13 mouse cellular contexts compared by ENCODE assay signal in genomic region chr16:87663890-87664289, GRCm38 (mm10). TPM values are rescaled to one million over a fixed set of nuclear protein-coding genes. Genes with fewer than 3 reads are reported as not detected.
DNase-seq lines count a peak whose midpoint lies in the region; ATAC-seq lines count a peak whose summit lies in the region.
"Had no signal": no experiment of that assay in that cellular context is flagged by ENCODE, and none has a peak within 500 bp of the region (broad histone marks: within the 10 kb centered on the region; RNA-seq: fewer than 3 reads in every experiment).

No protein-coding gene starts in this region.

- WGBS in kidney, embryonic 15.5 days = 64% methylated on average over 6 of the region's 6 CpGs

- H3K9me3 ChIP-seq in kidney, embryonic 15.5 days (replicated peaks) = no peaks in the 10 kb centered on the region
- H3K9me3 ChIP-seq: forebrain, embryonic 15.5 days; limb, embryonic 13.5 days had no signal

- no peaks in the 10 kb centered on the region for H3K4me1 ChIP-seq in kidney, embryonic 15.5 days
- H3K4me1 ChIP-seq: forebrain, embryonic 15.5 days had no signal

- H3K27me3 ChIP-seq in kidney, embryonic 15.5 days = no peaks in the 10 kb centered on the region
- H3K27me3 ChIP-seq: forebrain, embryonic 15.5 days; limb, embryonic 13.5 days had no signal

- H3K27ac ChIP-seq in kidney, embryonic 15.5 days = no peak overlapping the region
- H3K27ac ChIP-seq: forebrain, embryonic 15.5 days; limb, embryonic 13.5 days had no signal

- ATAC-seq in kidney, embryonic 15.5 days (replicated peaks; ENCODE audit: low FRiP score) = no peak
- ATAC-seq in monocyte, adult 5-6 weeks (replicated peaks; ENCODE audit: insufficient number of reproducible peaks, low FRiP score, low TSS enrichment, poor library complexity, severe bottlenecking) = peak; percentile 70
- ATAC-seq: forebrain, embryonic 15.5 days; intestine, embryonic 16.5 days had no signal

- no peak overlapping the region for H3K4me2 ChIP-seq in kidney, embryonic 15.5 days
- H3K4me2 ChIP-seq: forebrain, embryonic 15.5 days; limb, embryonic 13.5 days had no signal

- no peak overlapping the region for H3K9ac ChIP-seq in kidney, embryonic 15.5 days
- H3K9ac ChIP-seq: forebrain, embryonic 15.5 days; limb, embryonic 13.5 days had no signal

- no peaks in the 10 kb centered on the region for H3K36me3 ChIP-seq in kidney, embryonic 15.5 days
- H3K36me3 ChIP-seq: forebrain, embryonic 15.5 days; limb, embryonic 13.5 days had no signal

- DNase-seq in adrenal gland, adult 2 months = peak; percentile 38
- DNase-seq in adrenal gland, postnatal 25 days = no peak
- peak; percentile 17 for DNase-seq in kidney, postnatal 14 days
- peak; percentile 30 to 58 for DNase-seq in kidney, postnatal 36 days
- DNase-seq in cerebellum, postnatal 25 days = no peak
- DNase-seq in urinary bladder, adult 18-20 months (ENCODE audit: low spot score in 2 of 2) = no peak
- DNase-seq: cerebellum, postnatal 14 days; spleen, adult 18-20 months had no signal

- no peak overlapping the region for H3K4me3 ChIP-seq in kidney, embryonic 15.5 days (replicated peaks)
- H3K4me3 ChIP-seq: forebrain, embryonic 15.5 days; limb, embryonic 13.5 days had no signal

RNA-seq across cellular contexts. Expression of gene Bach1, which starts 34.9 kb away (rescaled TPM):
- total RNA-seq in adrenal gland, adult 2 months (2021) = 10 to 100 TPM; 14.3 to 25.7 TPM
- 4.2 and 5.6 TPM in 2 replicates for polyA plus RNA-seq in adrenal gland, adult 2 months (2012; rRNA removed)
- 24.6 and 30.1 TPM in 2 replicates for total RNA-seq in adrenal gland, postnatal 25 days (2021)
- polyA plus RNA-seq in kidney, embryonic 15.5 days (2015; fragmentation: Nextera tagmentation; extraction: Ambion mirVana) = 11.0 and 13.6 TPM in 2 replicates
- total RNA-seq in monocyte, adult 5-6 weeks (2017) = 116 to 177 TPM (median 171 TPM) in 3 replicates

Comparison
In these comparisons a context has a peak if more than half of its experiments do, and no peak if none do; other contexts are left out.
1. DNase-seq: peak in adrenal gland, adult 2 months (single experiment), kidney, postnatal 14 days (single experiment) and kidney, postnatal 36 days (2 of 2); none in adrenal gland, postnatal 25 days (single experiment), cerebellum, postnatal 25 days (0 of 2) and urinary bladder, adult 18-20 months (0 of 2).